Mouse (Mus musculus): Measurements from ENCODE around the gene Copg1. TPM values are rescaled to one million over a fixed set of nuclear protein-coding genes. Genes with fewer than 3 reads are reported as not detected.

The Copg1 gene
- polyA plus RNA-seq (2014; fragmentation: Illumina TruSeq; extraction: RNeasy Lipid Tissue Mini Kit (QIAGEN cat#74804); ENCODE audit: low read depth, low replicate concordance), result 18.6 TPM

GRCm38 (mm10) chr6:87887594-87888233 is at the start of gene Copg1:
TSS of gene Copg1 (plus strand) at chr6:87887814.

GRCm38 (mm10) chr6:87838551-87839197 is 48.9 kb upstream of the Copg1 start, which contains the start of gene Isy1:
TSS of gene Isy1 (minus strand) at chr6:87838798.

GRCm38 (mm10) chr6:87850900-87851614 is 36.6 kb upstream of the Copg1 start, which contains the start of gene Cnbp:
TSS of gene Cnbp (minus strand) at chr6:87851106.

GRCm38 (mm10) chr6:87913661-87914325 is 26.2 kb downstream of the Copg1 start, which contains the start of gene Hmces:
TSS of gene Hmces (plus strand) at chr6:87913935.

Other genes starting within 250 kb of the Copg1 start
- gene Aplf, start 215.6 kb upstream of the Copg1 start, polyA plus RNA-seq (2014; fragmentation: Illumina TruSeq; extraction: RNeasy Lipid Tissue Mini Kit (QIAGEN cat#74804); ENCODE audit: low read depth, low replicate concordance), result 4.9 TPM
- not detected for gene Efcc1, start 156.9 kb upstream of the Copg1 start, polyA plus RNA-seq (2014; fragmentation: Illumina TruSeq; extraction: RNeasy Lipid Tissue Mini Kit (QIAGEN cat#74804); ENCODE audit: low read depth, low replicate concordance)
- gene Gp9, start 109.7 kb upstream of the Copg1 start, polyA plus RNA-seq (2014; fragmentation: Illumina TruSeq; extraction: RNeasy Lipid Tissue Mini Kit (QIAGEN cat#74804); ENCODE audit: low read depth, low replicate concordance), result not detected
- 5.8 TPM for gene Rab43, start 75.7 kb upstream of the Copg1 start, polyA plus RNA-seq (2014; fragmentation: Illumina TruSeq; extraction: RNeasy Lipid Tissue Mini Kit (QIAGEN cat#74804); ENCODE audit: low read depth, low replicate concordance)
- gene Gm45140, start 52.0 kb upstream of the Copg1 start, polyA plus RNA-seq (2014; fragmentation: Illumina TruSeq; extraction: RNeasy Lipid Tissue Mini Kit (QIAGEN cat#74804); ENCODE audit: low read depth, low replicate concordance), result not detected
- 20.1 TPM for gene Isy1, start 49.0 kb upstream of the Copg1 start, polyA plus RNA-seq (2014; fragmentation: Illumina TruSeq; extraction: RNeasy Lipid Tissue Mini Kit (QIAGEN cat#74804); ENCODE audit: low read depth, low replicate concordance)
- 654 TPM for gene Cnbp, start 36.7 kb upstream of the Copg1 start, polyA plus RNA-seq (2014; fragmentation: Illumina TruSeq; extraction: RNeasy Lipid Tissue Mini Kit (QIAGEN cat#74804); ENCODE audit: low read depth, low replicate concordance)
- 8.3 TPM for gene Hmces, start 26.1 kb downstream of the Copg1 start, polyA plus RNA-seq (2014; fragmentation: Illumina TruSeq; extraction: RNeasy Lipid Tissue Mini Kit (QIAGEN cat#74804); ENCODE audit: low read depth, low replicate concordance)
- gene H1fx, start 93.8 kb downstream of the Copg1 start, polyA plus RNA-seq (2014; fragmentation: Illumina TruSeq; extraction: RNeasy Lipid Tissue Mini Kit (QIAGEN cat#74804); ENCODE audit: low read depth, low replicate concordance), result not detected
- 349 TPM for gene Rab7, start 157.5 kb downstream of the Copg1 start, polyA plus RNA-seq (2014; fragmentation: Illumina TruSeq; extraction: RNeasy Lipid Tissue Mini Kit (QIAGEN cat#74804); ENCODE audit: low read depth, low replicate concordance)
- gene Rpn1, start 196.7 kb downstream of the Copg1 start, polyA plus RNA-seq (2014; fragmentation: Illumina TruSeq; extraction: RNeasy Lipid Tissue Mini Kit (QIAGEN cat#74804); ENCODE audit: low read depth, low replicate concordance), result 126 TPM

Data from kidney, adult 10 weeks (tissue).